Mouse (Mus musculus) left cerebral cortex, postnatal 36 days (tissue): ENCODE measurements at regions not wholly inside any gene's neighbourhood (a gene's known extent, or its start where the extent isn't known, plus 50 kb on each side); places are given as distances from the start of the nearest gene placed in this dataset.

ENCODE experiments used
- DNase-seq, 2 experiments: peaks; one replicate each; pipeline ENCODE4 v3.0.0; 2021 to 2022; ENCODE audit warnings: low spot score in 2 of 2, mixed read lengths in 1 of 2
- intact Hi-C: fragments of 180-260 bp; cut with DNase I; formaldehyde crosslinking; loops from one replicate; pipeline ENCODE4 v1.15.1; 2025

- intact Hi-C loops: no loop called here
- DNase-seq: no peak
Measured at GRCm38 (mm10) chr19:25729103-25729502, 56.9 kb downstream of the Dmrt2 start.

GRCm38 (mm10) chr19:25729633-25730032 lies 57.4 kb downstream of the Dmrt2 start:
- no peak for DNase-seq
- intact Hi-C loops: no loop called here

- intact Hi-C loops: no loop called here
- no peak for DNase-seq
Measured at GRCm38 (mm10) chr19:25778455-25778854, 106.2 kb downstream of the Dmrt2 start.

GRCm38 (mm10) chr19:25779356-25779755 lies 107.1 kb downstream of the Dmrt2 start:
- intact Hi-C loops: no loop called here

GRCm38 (mm10) chr19:25781314-25781713 lies 109.1 kb downstream of the Dmrt2 start:
- DNase-seq: no peak
- intact Hi-C loops: no loop called here

More at GRCm38 (mm10) chr19:25779356-25779755, 107.1 kb downstream of the Dmrt2 start:
- DNase-seq: no peak

- no peak for DNase-seq
Measured at GRCm38 (mm10) chr19:25802692-25803091, 130.5 kb downstream of the Dmrt2 start.

GRCm38 (mm10) chr19:25805351-25805750 lies 133.1 kb downstream of the Dmrt2 start:
- DNase-seq: peak; percentile 25 to 31
- intact Hi-C loops: no loop called here

More at GRCm38 (mm10) chr19:25802692-25803091, 130.5 kb downstream of the Dmrt2 start:
- intact Hi-C loops: no loop called here

- intact Hi-C loops: no loop called here
- DNase-seq: no peak
Measured at GRCm38 (mm10) chr19:25813651-25814050, 141.4 kb downstream of the Dmrt2 start.

- intact Hi-C loops: no loop called here
Measured at GRCm38 (mm10) chr19:25845158-25845557, 172.9 kb downstream of the Dmrt2 start.

GRCm38 (mm10) chr19:25856344-25856743 lies 184.1 kb downstream of the Dmrt2 start:
- no peak for DNase-seq
- intact Hi-C loops: no loop called here

More at GRCm38 (mm10) chr19:25845158-25845557, 172.9 kb downstream of the Dmrt2 start:
- DNase-seq: no peak

- DNase-seq: no peak
- intact Hi-C loops: no loop called here
Measured at GRCm38 (mm10) chr19:25863312-25863711, 191.1 kb downstream of the Dmrt2 start.

- DNase-seq: no peak
- intact Hi-C loops: no loop called here
Measured at GRCm38 (mm10) chr19:25906721-25907120, 234.5 kb downstream of the Dmrt2 start.

- DNase-seq: no peak
- intact Hi-C loops: no loop called here
Measured at GRCm38 (mm10) chr19:25922052-25922451, 249.8 kb downstream of the Dmrt2 start.

GRCm38 (mm10) chr19:25922806-25923205 lies 250.6 kb downstream of the Dmrt2 start:
- intact Hi-C loops: no loop called here
- DNase-seq: no peak

- DNase-seq: no peak
- intact Hi-C loops: no loop called here
Measured at GRCm38 (mm10) chr19:25923727-25924384, 251.6 kb downstream of the Dmrt2 start.

GRCm38 (mm10) chr19:25924385-25924769 lies 252.2 kb downstream of the Dmrt2 start:
- intact Hi-C loops: no loop called here
- DNase-seq: no peak

GRCm38 (mm10) chr19:25927220-25927619 lies 255.0 kb downstream of the Dmrt2 start:
- intact Hi-C loops: no loop called here
- DNase-seq: no peak

GRCm38 (mm10) chr19:25937343-25937742 lies 265.1 kb downstream of the Dmrt2 start:
- intact Hi-C loops: no loop called here
- DNase-seq: no peak

- peak in 1 of 2 experiments; percentile 3 for DNase-seq
- intact Hi-C loops: no loop called here
Measured at GRCm38 (mm10) chr19:25971210-25971609, 299.0 kb downstream of the Dmrt2 start.

- intact Hi-C loops: no loop called here
- no peak for DNase-seq
Measured at GRCm38 (mm10) chr19:25975202-25975601, 303.0 kb downstream of the Dmrt2 start.

- intact Hi-C loops: no loop called here
- no peak for DNase-seq
Measured at GRCm38 (mm10) chr19:25980308-25980707, 308.1 kb downstream of the Dmrt2 start.
